Mouse (Mus musculus): ENCODE measurements around the gene Atrip.

- TF ChIP-seq CTCF (IDR thresholded peaks at IDR 0.05; ENCODE audit: control insufficient read depth, insufficient read depth, insufficient replicate concordance, low read depth, low read length) (no peak), POLR2A (IDR thresholded peaks at IDR 0.05; ENCODE audit: control insufficient read depth, low read depth, low read length) (no peak)
Measured at GRCm38 (mm10) chr9:109114276-109114675, 40.4 kb upstream of the Atrip start.

All from testis, adult 2 months (tissue).